Mouse (Mus musculus) retina, adult 2 months (tissue): ENCODE results near the gene Gdf3.
"Not testable (repeated sequence)": the region's sequence is repeated elsewhere in the genome, so short reads cannot be mapped to it uniquely, and the experiment has no call there.

ENCODE experiments used
- DNase-seq: peaks from one replicate; pipeline ENCODE4 v3.0.0-alpha.2; 2012; ENCODE audit warnings: low read depth, low spot score

Gdf3 gene

DNA sequence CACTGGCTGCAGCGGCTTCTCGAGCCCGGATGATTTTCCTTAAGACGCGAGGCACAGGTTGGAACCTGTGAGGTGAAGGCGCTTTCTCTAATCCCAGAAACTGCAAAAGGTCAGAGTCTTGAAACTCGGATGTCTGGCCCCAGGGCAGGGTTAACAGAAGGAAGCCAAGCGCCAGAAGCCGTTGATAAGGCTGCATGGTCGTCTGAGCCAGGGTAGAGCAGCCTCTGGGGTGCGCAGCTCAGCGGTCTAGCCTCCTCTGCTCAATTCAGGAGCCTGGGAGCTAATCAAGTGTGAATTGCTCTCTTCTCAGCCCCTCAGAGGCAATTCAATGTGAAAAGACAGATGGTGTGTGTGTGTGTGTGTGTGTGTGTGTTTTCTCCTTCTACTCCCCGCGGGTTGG is at the start of gene Gdf3:
TSS of gene Gdf3 (minus strand) at position 317 of the 400 bp plus-strand sequence.
- no peak for DNase-seq

DNA sequence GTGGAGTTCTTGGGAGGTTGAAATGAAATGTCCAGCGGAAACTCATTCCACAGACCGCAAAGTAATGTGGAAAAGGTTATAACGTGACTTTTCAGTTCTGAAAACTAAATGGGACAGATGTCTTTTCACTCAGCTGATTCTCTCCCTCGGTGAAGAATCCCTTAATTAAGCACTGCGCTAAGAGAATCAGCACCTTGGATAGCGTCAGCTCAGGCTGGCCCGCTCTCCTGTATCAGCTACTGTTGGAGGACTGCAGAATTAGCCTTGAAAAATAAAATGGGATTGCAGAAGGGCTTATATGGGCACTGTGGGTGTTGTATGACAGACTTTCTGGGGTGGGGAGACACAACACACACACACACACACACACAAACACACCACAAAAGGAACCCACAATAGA is 49.7 kb upstream of the Gdf3 start:
- no peak for DNase-seq

DNA sequence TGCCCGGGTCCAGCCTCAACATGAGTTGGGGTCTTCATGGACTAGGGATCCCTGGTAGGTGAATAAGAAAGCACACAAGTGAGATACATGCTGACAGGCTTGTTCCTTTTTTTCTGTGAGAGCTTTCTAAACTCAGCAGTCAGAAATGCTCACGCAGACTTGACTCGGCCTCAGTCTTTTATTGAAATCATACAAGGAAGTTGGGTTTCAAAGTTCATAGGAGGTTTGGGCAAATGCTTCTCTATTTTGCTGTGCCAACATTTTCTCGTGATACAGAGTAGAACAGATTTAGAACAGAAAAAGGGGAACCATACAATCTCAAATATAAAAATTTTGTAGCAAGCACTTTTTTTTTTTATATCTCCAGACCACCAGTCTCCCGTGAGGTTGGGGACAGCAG is 47.7 kb upstream of the Gdf3 start:
- DNase-seq = no peak

DNA sequence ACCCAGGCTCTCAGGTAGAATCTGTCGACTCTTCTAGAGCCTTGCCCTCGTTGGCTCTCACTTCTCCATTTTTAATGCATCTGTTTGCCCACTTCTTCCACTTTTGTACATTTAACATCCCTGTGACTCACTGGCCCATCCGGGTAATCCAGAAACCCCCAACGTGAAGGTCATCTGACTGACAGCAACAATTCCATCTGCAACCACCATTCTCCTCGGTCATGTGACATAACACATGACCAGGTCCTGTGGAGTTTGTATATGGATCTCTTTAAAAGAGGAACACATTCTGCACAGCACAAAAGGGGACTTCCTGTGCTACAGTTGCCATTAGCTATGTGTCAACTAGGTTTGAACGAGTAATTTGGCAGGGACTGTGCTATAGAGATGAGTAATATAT is 44.4 kb upstream of the Gdf3 start:
- DNase-seq = no peak

DNA sequence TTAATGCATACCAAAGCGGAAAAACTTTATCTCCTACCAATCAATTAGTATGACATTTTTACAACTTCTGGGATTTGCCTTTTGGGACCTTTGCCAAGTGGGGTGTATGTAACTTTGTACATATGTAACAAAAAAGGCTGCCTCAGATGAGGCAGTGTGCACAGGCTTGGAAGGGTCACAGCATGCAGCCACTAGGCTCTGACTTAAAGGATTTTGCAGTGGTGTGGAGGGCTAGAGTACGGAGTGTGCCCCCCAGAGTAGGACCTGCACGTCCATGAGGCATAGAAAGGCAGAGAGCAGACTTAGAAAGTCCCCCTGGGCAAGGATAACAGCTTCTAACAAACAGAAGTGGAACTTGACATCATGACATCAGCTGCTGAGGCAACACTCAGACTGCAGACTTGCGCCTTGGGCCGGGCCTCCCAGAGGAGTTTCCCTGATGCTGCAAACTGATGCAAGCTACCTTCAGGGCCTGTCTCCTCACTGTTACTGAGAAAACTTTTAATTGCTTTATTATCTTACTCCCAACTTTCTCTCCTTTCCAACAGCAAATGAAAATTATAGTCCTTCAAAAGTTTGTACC is 40.6 kb upstream of the Gdf3 start:
- DNase-seq = no peak

DNA sequence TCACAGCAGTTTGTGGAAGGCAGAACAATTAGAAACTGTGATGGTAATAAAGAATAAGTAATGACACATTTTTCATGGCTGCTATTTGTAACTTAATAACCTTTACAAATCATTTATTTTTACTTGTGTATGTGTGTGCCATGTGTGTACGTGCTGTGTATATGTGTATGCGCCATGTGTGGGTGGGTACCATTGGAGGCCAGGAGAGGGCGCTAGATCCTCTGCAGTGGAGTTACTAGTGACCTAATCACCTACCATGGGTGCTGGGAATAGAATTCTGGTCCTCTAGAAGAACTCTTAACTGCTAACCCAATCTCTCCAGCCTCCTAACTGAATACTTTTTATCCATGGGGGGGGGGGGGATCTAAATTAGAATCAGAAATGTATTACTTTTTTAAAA is 40.0 kb upstream of the Gdf3 start:
- DNase-seq = no peak

DNA sequence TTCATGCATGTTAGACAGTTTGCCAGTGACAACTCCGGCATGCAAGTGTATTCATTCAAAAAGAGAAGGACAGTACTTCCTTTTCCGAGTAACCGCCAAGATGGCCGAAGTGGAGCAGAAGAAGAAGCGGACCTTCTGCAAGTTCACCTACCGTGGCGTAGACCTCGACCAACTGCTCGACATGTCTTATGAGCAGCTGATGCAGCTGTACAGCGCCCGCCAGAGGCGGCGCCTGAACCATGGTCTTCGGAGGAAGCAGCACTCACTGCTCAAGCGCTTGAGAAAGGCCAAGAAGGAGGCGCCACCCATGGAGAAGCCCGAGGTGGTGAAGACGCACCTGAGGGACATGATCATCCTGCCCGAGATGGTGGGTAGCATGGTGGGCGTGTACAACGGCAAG is 34.3 kb upstream of the Gdf3 start:
- not testable (repeated sequence) for DNase-seq

DNA sequence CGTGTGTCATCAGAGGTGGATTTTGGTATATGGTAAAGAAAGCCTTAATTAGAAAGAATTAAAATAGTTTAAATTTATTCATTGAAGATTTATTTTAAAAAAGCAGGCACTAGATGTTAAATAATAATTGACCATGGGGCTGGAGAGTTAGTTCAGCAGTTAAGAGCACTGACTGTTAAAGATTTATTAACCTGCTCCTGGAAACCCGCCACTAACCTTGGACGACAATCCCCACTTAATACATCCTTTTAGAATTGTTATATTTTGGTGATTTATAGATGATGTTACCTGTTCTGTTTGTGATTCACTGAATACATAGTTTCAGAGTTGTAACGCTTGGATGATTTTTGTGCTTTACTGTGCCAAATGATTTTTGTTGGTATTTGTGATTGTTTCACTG is 27.7 kb upstream of the Gdf3 start:
- not testable (repeated sequence) for DNase-seq

DNA sequence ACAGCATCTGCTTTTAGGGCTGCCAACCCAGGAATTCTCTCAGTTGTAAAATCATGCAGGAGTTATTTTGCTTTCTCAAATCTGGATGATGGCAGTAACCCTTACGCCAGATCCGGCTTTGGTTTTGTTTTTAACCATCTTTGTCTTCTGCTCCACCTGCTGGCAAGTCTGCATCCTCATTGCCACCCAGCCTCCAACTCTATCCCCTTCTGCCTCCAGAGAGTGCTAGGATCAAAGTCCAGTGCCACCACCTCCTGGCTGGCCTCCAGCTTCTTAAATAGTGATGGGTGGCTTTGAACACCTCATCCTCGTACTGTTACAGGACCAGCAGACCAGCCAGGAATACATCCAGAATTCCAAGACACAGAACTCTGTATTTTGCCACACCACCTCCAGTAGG is 26.8 kb upstream of the Gdf3 start:
- no peak for DNase-seq

DNA sequence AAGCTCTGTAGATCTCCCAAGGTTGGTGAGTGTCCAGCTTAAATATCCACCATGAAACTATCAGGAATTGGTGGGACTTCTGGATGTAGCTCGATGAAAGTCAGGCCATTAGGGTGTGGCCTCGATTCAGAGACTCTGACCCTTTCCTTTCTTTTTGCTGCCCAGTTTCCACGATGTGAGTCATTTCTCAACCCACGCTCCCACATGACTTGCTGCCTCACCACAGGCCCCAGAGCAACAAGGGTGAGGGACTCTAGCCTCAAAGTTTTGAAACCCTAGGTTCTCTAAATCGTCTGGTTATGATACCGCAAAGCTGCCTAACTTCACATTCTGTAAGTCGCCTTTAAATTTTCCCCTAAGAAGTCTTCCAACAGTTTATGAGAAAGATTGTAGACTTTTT is 25.4 kb upstream of the Gdf3 start:
- DNase-seq = no peak

DNA sequence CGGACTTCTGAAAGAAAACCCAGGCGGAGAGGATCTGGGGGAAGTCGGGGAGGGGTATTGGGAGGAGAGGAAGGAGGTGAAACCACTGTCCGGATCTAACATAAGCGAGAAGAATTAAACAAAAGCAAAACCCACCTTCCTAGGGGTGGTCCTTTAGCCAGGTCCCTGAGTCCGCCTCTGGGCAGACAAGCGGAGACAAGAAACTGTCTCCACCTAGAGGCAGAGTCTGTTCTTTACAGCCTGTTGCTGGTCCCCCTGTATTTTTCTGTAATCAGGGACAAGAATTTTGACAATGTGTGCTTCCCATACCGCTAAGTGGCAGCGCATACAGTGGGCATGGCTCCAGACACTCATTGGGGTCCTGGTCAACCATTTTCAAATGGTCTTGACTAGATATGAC is 23.5 kb upstream of the Gdf3 start:
- DNase-seq = no peak

DNA sequence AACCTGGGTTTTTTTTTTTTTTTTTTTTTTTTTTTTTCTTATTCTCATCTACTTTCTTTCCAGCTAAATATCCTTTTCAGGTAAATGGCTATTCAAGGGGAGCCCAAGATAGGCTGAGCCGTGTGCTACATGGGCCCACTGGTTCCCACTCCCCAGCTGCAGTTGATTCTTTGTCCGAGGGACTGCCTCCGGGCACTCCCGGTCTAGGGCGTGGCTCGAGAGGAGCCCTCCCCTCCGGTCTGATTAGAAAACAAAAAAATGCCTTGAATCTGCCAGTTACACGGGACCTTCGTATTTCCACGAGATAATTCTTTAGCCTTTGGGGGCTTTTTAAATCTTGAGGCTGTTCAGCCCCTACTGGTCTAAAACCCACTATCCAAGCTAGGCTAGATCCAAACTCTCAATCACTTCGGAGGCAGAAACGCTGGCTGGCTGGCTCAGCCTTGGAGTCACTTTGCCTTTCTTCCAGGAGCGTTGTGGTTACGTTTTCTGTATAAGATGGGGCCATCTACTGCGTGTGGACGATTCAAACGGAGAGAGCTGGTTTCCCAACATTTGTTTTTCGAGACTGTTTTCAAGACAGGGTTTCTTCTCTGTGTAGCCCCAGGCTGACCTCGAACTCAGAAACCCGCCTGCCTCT is 17.7 kb upstream of the Gdf3 start:
- no peak for DNase-seq

DNA sequence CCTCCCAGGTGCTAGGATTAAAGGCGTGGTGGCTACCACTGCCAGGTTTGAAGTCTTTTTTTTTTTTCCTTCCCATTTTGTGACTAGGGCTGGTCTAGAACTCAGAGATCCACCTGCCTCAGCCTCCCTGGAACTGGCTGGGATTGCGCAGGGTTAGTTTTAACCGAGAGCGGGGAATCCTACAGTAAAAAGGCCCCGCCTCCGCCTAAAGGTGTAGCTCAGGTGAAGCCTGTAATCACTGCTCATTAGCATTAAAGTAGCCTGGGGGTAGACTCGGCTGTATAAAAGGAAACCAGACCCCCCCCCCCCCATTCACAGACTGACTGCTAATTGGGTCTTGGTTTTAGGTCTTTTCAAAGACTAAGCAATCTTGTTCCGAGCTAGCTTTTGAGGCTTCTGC is 16.2 kb upstream of the Gdf3 start, which contains the start of gene Dppa3:
TSS of gene Dppa3 (plus strand) at position 301 of the 400 bp plus-strand sequence.
- DNase-seq = no peak

DNA sequence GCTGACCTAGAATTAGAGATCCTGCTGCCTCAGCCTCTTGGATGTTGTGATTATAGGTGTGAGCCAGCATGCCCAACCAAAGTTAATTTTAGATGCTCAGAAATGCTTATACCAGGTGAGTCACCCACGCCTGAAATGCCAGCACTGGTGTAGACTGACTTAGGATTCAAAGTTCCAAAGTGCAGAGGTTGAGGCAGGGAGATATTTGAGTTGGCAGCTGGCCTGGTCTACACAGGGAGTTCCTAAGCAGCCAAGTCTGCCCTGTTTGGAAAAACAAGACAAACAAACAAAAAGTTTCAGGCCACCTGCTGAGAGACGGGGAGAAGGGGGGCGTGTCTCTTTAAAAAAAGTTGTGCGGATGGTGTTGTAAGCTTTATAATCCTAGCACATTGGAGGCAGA is 15.3 kb upstream of the Gdf3 start:
- DNase-seq = no peak

DNA sequence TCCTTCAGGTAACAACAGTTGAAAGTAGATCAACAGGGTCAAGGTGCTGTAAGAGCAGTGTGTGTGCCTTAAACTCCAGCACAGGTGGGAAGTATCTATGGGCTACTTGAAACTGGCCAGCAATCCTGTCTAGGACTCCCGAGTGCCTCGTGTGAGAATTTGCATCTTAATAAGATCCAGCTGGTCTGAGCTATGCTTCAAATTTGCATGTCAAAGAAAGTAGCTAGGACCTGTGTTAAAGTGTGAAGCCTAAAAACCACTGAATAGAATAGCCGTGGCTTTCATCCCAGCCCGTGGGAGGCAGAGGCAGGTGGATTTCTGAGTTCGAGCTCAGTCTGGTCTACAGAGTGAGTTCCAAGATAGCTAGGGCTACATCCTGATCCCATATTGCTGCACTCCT is 14.6 kb upstream of the Gdf3 start:
- no peak for DNase-seq

DNA sequence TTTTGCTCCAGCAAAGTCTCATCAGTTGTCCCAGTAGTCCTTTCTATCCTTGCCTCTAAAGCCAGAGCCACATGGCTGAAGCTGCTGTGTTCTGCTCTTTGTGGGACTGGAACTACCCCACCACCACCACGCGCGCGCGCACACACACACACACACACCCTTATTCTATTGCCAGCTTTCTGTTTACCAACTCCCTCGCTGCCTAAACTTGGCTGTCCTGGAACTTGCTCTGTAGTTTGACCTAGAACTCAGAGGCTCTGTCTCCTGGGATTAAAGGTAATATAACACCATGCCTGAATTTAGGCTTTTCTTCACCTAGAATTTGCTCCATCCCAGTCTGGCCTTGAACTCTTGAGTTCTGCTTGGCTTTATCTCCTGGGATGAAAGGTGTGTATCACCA is 11.2 kb upstream of the Gdf3 start:
- DNase-seq = no peak

DNA sequence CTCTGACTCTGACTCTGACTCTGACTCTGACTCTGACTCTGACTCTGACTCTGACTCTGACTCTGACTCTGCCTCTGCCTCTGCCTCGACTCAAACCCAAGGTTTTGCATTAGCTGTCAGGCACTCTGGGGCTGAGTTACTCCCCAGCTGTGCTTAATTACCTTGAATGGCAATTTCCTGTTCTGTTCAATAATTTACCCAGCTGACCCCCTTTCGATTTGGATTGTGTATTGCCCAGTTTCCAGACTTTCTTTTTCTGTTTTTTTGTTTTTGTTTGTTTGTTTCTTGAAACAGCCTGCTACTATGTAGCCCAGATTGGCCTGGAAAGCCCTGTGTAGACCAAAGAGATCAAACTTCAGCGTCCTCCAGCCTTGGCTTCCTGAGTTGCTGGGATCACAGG is 6.1 kb upstream of the Gdf3 start:
- DNase-seq = no peak

DNA sequence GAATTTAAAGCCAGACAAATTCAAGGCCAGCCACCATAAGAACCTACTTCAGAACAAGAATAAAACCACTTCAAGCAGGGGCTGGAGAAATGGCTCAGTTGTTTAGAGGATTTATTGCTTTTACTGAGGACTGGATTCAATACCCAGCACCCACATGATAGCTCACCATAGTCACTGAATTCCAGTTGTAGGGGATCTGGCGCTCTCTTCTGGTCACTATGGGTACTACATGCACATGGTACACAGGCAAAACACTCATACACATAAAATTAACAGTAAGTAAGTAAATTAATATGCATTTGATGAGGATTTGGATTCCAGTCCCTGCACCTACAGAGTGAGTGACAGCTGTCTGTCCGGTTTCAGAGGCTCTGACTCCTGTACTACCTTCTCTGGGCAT is 4.2 kb upstream of the Gdf3 start:
- DNase-seq = no peak

DNA sequence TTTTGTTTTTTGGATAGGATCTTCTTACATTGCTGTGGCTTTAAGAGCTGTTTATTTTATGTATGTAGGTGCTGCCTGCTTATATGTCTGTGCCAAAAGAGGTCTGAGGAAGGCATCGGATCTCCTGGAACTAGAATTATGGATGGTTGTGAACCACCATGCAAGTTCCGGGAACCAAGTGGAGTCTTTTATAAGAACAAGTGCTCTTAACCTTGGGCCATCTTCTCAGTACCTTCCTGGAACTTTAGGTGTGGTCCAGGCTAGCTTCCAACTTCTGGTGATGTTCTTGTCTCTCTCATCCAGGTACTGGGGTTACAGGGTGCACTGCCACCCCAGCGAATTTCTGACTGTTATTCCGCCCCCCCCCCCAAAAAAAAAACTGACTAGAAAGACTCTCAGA is 2.5 kb upstream of the Gdf3 start:
- no peak for DNase-seq

DNA sequence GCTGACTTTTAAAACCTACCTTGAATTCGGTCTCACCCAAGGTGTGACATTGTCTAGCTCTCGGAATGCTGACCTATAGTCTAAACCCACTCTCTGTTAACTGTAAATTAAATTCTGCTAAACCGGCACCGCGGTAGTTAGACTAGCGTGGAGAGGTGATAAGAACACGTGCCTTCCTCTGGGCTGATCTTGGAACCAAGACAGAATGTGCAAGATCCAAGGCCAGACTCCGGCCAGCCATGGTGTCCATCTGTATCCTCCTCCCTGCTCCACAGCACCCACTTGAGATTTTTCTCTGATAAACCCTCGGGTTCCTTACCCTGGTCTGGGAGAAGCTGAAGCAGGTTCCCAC is 534 bp downstream of the Gdf3 start:
- no peak for DNase-seq

DNA sequence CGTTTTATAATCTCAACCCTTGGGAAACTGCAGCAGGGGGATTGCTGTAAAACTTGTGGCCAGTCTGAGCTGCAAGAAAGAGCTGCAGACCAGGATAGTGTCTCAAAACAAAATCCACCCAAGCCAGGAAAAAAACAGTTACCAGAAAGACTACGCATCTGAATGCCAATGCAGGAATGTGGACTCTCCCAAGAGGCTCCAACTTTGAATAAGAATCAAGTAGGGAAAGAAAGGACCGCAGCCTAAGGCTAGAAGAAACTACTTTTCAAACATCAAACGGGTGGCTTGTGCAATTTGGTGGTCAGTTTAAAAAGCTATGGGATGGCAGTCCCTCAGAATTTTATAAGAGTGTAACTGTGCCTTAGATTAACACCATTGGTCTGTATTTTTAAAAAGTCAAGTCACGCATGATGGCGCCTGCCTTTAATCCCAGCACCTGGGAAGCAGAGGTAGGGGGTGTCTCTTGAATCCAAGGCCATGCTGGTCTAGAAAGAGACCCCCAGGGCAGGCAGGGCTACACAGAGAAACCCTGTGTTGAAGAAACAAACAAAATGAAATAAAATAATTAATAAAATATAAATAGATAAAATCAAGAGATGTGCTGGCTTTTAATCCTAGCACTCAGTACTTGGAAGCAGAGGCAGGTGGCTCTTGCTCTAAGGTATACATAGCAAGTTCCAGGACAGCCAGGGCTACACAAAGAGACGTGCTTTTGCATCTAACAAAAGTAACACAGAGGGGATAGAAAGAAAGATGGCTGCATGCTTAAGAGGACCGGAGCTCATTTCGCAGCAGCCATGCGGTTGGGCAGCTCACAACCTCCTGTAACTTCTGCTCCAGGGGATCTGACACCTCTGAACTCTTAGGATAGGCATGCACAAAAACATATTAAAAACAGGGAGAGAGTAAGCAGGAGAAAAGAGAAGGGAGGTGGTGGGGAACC is 1.2 kb downstream of the Gdf3 start:
- no peak for DNase-seq

DNA sequence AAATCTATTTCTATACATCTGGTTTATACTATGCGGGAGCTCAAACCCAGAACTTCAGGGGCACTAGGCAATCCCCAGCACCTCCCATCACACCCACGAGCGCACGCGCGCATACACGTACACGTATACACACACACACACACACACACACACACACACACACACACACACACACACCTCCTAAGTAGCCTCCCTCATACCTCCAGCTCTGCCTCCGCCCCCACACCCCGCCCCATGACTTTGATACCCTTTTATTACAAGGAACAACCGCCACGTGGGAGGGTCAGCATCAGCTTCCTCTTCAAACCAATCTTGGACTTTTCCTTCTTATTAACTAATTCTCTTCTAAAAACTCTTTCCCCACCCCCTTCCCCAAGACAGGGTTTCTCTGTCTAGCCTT is 2.2 kb downstream of the Gdf3 start:
- DNase-seq = no peak

DNA sequence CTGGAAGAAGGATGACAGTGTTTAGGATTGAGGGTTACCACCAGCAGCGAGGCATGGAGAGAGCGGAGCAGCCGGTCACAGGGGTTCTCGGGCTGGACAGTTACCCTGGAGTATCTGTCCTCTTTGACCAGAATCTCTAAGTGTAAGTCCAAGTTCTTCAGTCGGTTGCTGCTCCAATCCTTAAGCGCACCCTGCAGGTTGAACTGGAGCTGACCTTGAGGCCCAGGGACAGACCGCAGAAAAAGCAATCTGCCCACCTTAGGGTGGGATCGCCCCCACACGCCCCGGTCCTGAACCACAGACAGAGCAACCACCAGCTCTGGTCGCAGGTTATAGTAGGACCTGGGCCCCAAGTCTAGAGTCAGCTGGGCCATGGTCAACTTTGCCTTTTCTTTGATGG is 3.2 kb downstream of the Gdf3 start:
- DNase-seq = no peak
